Mouse (Mus musculus) bone marrow, adult 2 months (tissue): ENCODE results near the gene Slc12a5.

Experiments
- CTCF ChIP-seq: fragments of 200-500 bp; IDR thresholded peaks from 2 replicates; pipeline ENCODE4 v1.5.1; 2011; ENCODE audit warnings: low read length, control low read depth; ENCODE audit not compliant: control insufficient read depth, insufficient read depth
- POLR2A ChIP-seq: fragments of 200-500 bp; IDR thresholded peaks from 2 replicates; pipeline ENCODE4 v1.6.1; 2011; ENCODE audit warnings: low read depth, mild to moderate bottlenecking, control low read depth, low read length, borderline replicate concordance; ENCODE audit not compliant: control insufficient read depth

- TF ChIP-seq CTCF: no peak
- TF ChIP-seq POLR2A: no peak
These were observed 49.0 kb downstream of the Slc12a5 start for GRCm38 (mm10) chr2:165009581-165009980.
